Mouse (Mus musculus) intestine, embryonic 15.5 days (tissue): ENCODE results near the gene Kxd1. TPM values are rescaled to one million over a fixed set of nuclear protein-coding genes. Genes with fewer than 3 reads are reported as not detected.

ENCODE experiments used
- ATAC-seq: fragments of 200-750 bp; cut with Nextera tagmentation; 2 replicates; pipeline ENCODE4 v1.8.0; 2017; ENCODE audit warnings: moderate TSS enrichment, moderate library complexity
- H3K27ac ChIP-seq: fragments of 300-500 bp; sonication (generic); 2 replicates; pipeline ENCODE4 v1.5.1; 2015; ENCODE audit warnings: mild to moderate bottlenecking, inconsistent platforms
- H3K27me3 ChIP-seq: fragments of 300-500 bp; sonication (generic); replicated peaks from 2 replicates; pipeline ENCODE4 v1.6.1; 2015; ENCODE audit warnings: inconsistent platforms
- H3K36me3 ChIP-seq: fragments of 300-500 bp; sonication (generic); 2 replicates; pipeline ENCODE4 v1.6.1; 2015; ENCODE audit warnings: inconsistent platforms
- H3K4me1 ChIP-seq: fragments of 300-500 bp; sonication (generic); replicated peaks from 2 replicates; pipeline ENCODE4 v1.6.1; 2015; ENCODE audit warnings: inconsistent platforms
- H3K4me2 ChIP-seq: fragments of 300-500 bp; sonication (generic); replicated peaks from 2 replicates; pipeline ENCODE4 v1.6.1; 2015; ENCODE audit warnings: mild to moderate bottlenecking, inconsistent platforms
- H3K4me3 ChIP-seq: fragments of 300-500 bp; sonication (generic); replicated peaks from 2 replicates; pipeline ENCODE4 v1.5.1; 2015; ENCODE audit warnings: inconsistent platforms
- H3K9ac ChIP-seq: fragments of 300-500 bp; sonication (generic); 2 replicates; pipeline ENCODE4 v1.6.1; 2015; ENCODE audit warnings: inconsistent platforms
- H3K9me3 ChIP-seq: fragments of 300-500 bp; sonication (generic); 2 replicates; pipeline ENCODE4 v1.6.1; 2016; ENCODE audit warnings: inconsistent platforms
- WGBS: fragments of 180-500 bp; shearing (Covaris S2); methylation state at CpG from one replicate; pipeline ENCODE4 v1.1.7; 2015; 5-methylcytosine and 5-hydroxymethylcytosine counted together
- polyA plus RNA-seq: library from polyadenylated mRNA; unstranded; fragments of >200 nt; fragmentation: Nextera tagmentation; extraction: Ambion mirVana; gene quantifications from 2 replicates; pipeline ENCODE4 v1.2.1, GENCODE M21; 2015

The Kxd1 gene
- polyA plus RNA-seq, 1 experiment from 2014 or later = 60.5 TPM

- ATAC-seq = no peak
- Histone ChIP-seq H3K9ac (no peak overlapping the region), H3K36me3 (no peaks in the 10 kb centered on the region; the same call in 1 of the 2 replicates), H3K9me3 (no peaks in the 10 kb centered on the region), H3K4me2 (no peak overlapping the region), H3K27ac (no peak overlapping the region), H3K4me3 (no peak overlapping the region), H3K27me3 (no peaks in the 10 kb centered on the region), H3K4me1 (peaks cover 19% of the 10 kb centered on the region; the same call in 1 of the 2 replicates)
- WGBS = 59% methylated on average over 11 of the region's 11 CpGs
These were observed 61.0 kb downstream of the Kxd1 start for GRCm38 (mm10) chr8:70466771-70467170.

GRCm38 (mm10) chr8:70466305-70466704, 61.5 kb downstream of the Kxd1 start:
- no peak for ATAC-seq
- Histone ChIP-seq H3K9me3 (no peaks in the 10 kb centered on the region), H3K36me3 (no peaks in the 10 kb centered on the region; the same call in 1 of the 2 replicates), H3K4me3 (no peak overlapping the region), H3K4me2 (no peak overlapping the region), H3K4me1 (peaks cover 19% of the 10 kb centered on the region; the same call in 1 of the 2 replicates), H3K9ac (no peak overlapping the region), H3K27me3 (no peaks in the 10 kb centered on the region), H3K27ac (no peak overlapping the region)
- WGBS = 80% methylated on average over 4 of the region's 4 CpGs

- Histone ChIP-seq H3K9me3 (no peaks in the 10 kb centered on the region), H3K4me3 (no peak overlapping the region), H3K4me2 (no peak overlapping the region), H3K27me3 (no peaks in the 10 kb centered on the region), H3K4me1 (peaks cover 19% of the 10 kb centered on the region; the same call in 1 of the 2 replicates), H3K36me3 (no peaks in the 10 kb centered on the region; the same call in 1 of the 2 replicates), H3K27ac (no peak overlapping the region), H3K9ac (no peak overlapping the region)
- 96% methylated on average over 4 of the region's 4 CpGs for WGBS
- no peak for ATAC-seq
These were observed 62.1 kb downstream of the Kxd1 start for GRCm38 (mm10) chr8:70465701-70466100.

- no peak for ATAC-seq
- Histone ChIP-seq H3K4me3 (no peak overlapping the region), H3K9me3 (no peaks in the 10 kb centered on the region), H3K4me2 (no peak overlapping the region), H3K27me3 (no peaks in the 10 kb centered on the region), H3K27ac (no peak overlapping the region), H3K4me1 (0 out of 2 replicates have a peak, but pooled peaks cover 13% of the 10 kb centered on the region), H3K9ac (no peak overlapping the region), H3K36me3 (no peaks in the 10 kb centered on the region; the same call in 1 of the 2 replicates)
- WGBS = 91% methylated on average over 6 of the region's 6 CpGs
These were observed 63.6 kb downstream of the Kxd1 start for GRCm38 (mm10) chr8:70464162-70464561.

- H3K27me3 ChIP-seq = no peaks in the 10 kb centered on the region
- no peaks in the 10 kb centered on the region for H3K9me3 ChIP-seq
- no peak overlapping the region for H3K9ac ChIP-seq
- 0 out of 2 replicates have a peak, but pooled peaks cover 13% of the 10 kb centered on the region for H3K4me1 ChIP-seq
- no peak for ATAC-seq
- no peak overlapping the region for H3K4me3 ChIP-seq
- WGBS = 66% methylated on average over 4 of the region's 4 CpGs
- H3K27ac ChIP-seq = no peak overlapping the region
- no peaks in the 10 kb centered on the region; the same call in 1 of the 2 replicates for H3K36me3 ChIP-seq
- no peak overlapping the region for H3K4me2 ChIP-seq
These were observed 64.5 kb downstream of the Kxd1 start for GRCm38 (mm10) chr8:70463306-70463705.

- Histone ChIP-seq H3K27ac (no peak overlapping the region), H3K36me3 (no peaks in the 10 kb centered on the region; the same call in 1 of the 2 replicates), H3K4me3 (no peak overlapping the region), H3K9me3 (no peaks in the 10 kb centered on the region), H3K4me2 (no peak overlapping the region), H3K9ac (no peak overlapping the region), H3K4me1 (0 out of 2 replicates have a peak, but pooled peaks cover 5% of the 10 kb centered on the region), H3K27me3 (no peaks in the 10 kb centered on the region)
- WGBS = 89% methylated on average over 8 of the region's 8 CpGs
- ATAC-seq = no peak
These were observed 65.3 kb downstream of the Kxd1 start for GRCm38 (mm10) chr8:70462516-70462813.

GRCm38 (mm10) chr8:70461765-70462515, 65.8 kb downstream of the Kxd1 start:
- Histone ChIP-seq H3K27me3 (no peaks in the 10 kb centered on the region), H3K9me3 (no peaks in the 10 kb centered on the region), H3K4me1 (0 out of 2 replicates have a peak, but pooled peaks cover under 1% of the 10 kb centered on the region), H3K9ac (no peak overlapping the region), H3K4me2 (no peak overlapping the region), H3K36me3 (no peaks in the 10 kb centered on the region; the same call in 1 of the 2 replicates), H3K27ac (no peak overlapping the region), H3K4me3 (no peak overlapping the region)
- ATAC-seq = no peak
- 83% methylated on average over 16 of the region's 16 CpGs for WGBS

GRCm38 (mm10) chr8:70460606-70461005, 67.2 kb downstream of the Kxd1 start:
- no peak for ATAC-seq
- 69% methylated on average over 9 of the region's 9 CpGs for WGBS
- Histone ChIP-seq H3K36me3 (no peaks in the 10 kb centered on the region; the same call in 1 of the 2 replicates), H3K4me1 (no peaks in the 10 kb centered on the region), H3K9me3 (no peaks in the 10 kb centered on the region), H3K9ac (no peak overlapping the region), H3K4me3 (no peak overlapping the region), H3K27ac (no peak overlapping the region), H3K4me2 (no peak overlapping the region), H3K27me3 (no peaks in the 10 kb centered on the region)

- H3K4me2 ChIP-seq = no peak overlapping the region
- H3K9ac ChIP-seq = no peak overlapping the region
- H3K27ac ChIP-seq = no peak overlapping the region
- H3K27me3 ChIP-seq = no peaks in the 10 kb centered on the region
- ATAC-seq = no peak
- H3K4me1 ChIP-seq = no peaks in the 10 kb centered on the region
- H3K9me3 ChIP-seq = no peaks in the 10 kb centered on the region
- WGBS = 91% methylated on average over 5 of the region's 5 CpGs
- no peak overlapping the region for H3K4me3 ChIP-seq
- no peaks in the 10 kb centered on the region; the same call in 1 of the 2 replicates for H3K36me3 ChIP-seq
These were observed 67.6 kb downstream of the Kxd1 start for GRCm38 (mm10) chr8:70460199-70460598.

- H3K9ac ChIP-seq = no peak overlapping the region
- 97% methylated on average over 2 of the region's 2 CpGs for WGBS
- ATAC-seq = no peak
- H3K4me3 ChIP-seq = no peak overlapping the region
- no peaks in the 10 kb centered on the region; the same call in 1 of the 2 replicates for H3K36me3 ChIP-seq
- H3K9me3 ChIP-seq = no peaks in the 10 kb centered on the region
- H3K4me1 ChIP-seq = no peaks in the 10 kb centered on the region
- no peak overlapping the region for H3K27ac ChIP-seq
- no peak overlapping the region for H3K4me2 ChIP-seq
- H3K27me3 ChIP-seq = no peaks in the 10 kb centered on the region
These were observed 68.1 kb downstream of the Kxd1 start for GRCm38 (mm10) chr8:70459636-70460035.

- Histone ChIP-seq H3K4me2 (no peak overlapping the region), H3K27ac (no peak overlapping the region), H3K9me3 (no peaks in the 10 kb centered on the region), H3K27me3 (no peaks in the 10 kb centered on the region), H3K4me3 (no peak overlapping the region), H3K4me1 (no peaks in the 10 kb centered on the region), H3K36me3 (no peaks in the 10 kb centered on the region; the same call in 1 of the 2 replicates), H3K9ac (no peak overlapping the region)
- no peak for ATAC-seq
- 82% methylated on average over 3 of the region's 3 CpGs for WGBS
These were observed 69.3 kb downstream of the Kxd1 start for GRCm38 (mm10) chr8:70458462-70458861.
